Mouse (Mus musculus) hindbrain, embryonic 10.5 days (tissue): ENCODE data around the gene G430095P16Rik. TPM values are rescaled to one million over a fixed set of nuclear protein-coding genes. Genes with fewer than 3 reads are reported as not detected.

ENCODE experiments used
- DNase-seq: peaks from one replicate; pipeline ENCODE4 v3.0.0-alpha.2; 2017; ENCODE audit warnings: low spot score
- H3K27ac ChIP-seq: fragments of 300-500 bp; sonication (generic); 2 replicates; pipeline ENCODE4 v1.5.1; 2016; ENCODE audit warnings: mild to moderate bottlenecking, moderate library complexity
- H3K27me3 ChIP-seq: fragments of 300-500 bp; sonication (generic); 2 replicates; pipeline ENCODE4 v1.6.1; 2016; ENCODE audit warnings: mild to moderate bottlenecking; ENCODE audit not compliant: poor library complexity, insufficient read depth, severe bottlenecking
- H3K36me3 ChIP-seq: fragments of 300-500 bp; sonication (generic); 2 replicates; pipeline ENCODE4 v1.6.1; 2016; ENCODE audit warnings: mild to moderate bottlenecking, moderate library complexity
- H3K4me1 ChIP-seq: fragments of 300-500 bp; sonication (generic); replicated peaks from 2 replicates; pipeline ENCODE4 v1.6.1; 2016; ENCODE audit warnings: mild to moderate bottlenecking
- H3K4me3 ChIP-seq: fragments of 300-500 bp; sonication (generic); 2 replicates; pipeline ENCODE4 v1.5.1; 2016; ENCODE audit warnings: mild to moderate bottlenecking, moderate library complexity
- H3K9me3 ChIP-seq: fragments of 300-500 bp; sonication (generic); 2 replicates; pipeline ENCODE4 v1.6.1; 2016; ENCODE audit warnings: mild to moderate bottlenecking, moderate library complexity
- WGBS: fragments of 180-500 bp; shearing (Covaris S2); methylation state at CpG from one replicate; pipeline ENCODE4 v1.1.7; 2016; 5-methylcytosine and 5-hydroxymethylcytosine counted together
- polyA plus RNA-seq: library from polyadenylated mRNA; unstranded; fragments of >200 nt; fragmentation: Nextera tagmentation; extraction: Ambion mirVana; gene quantifications from 2 replicates; pipeline ENCODE4 v1.2.1, GENCODE M21; 2016

Gene G430095P16Rik
- polyA plus RNA-seq, 1 experiment from 2014 or later: 1.9 TPM

DNA sequence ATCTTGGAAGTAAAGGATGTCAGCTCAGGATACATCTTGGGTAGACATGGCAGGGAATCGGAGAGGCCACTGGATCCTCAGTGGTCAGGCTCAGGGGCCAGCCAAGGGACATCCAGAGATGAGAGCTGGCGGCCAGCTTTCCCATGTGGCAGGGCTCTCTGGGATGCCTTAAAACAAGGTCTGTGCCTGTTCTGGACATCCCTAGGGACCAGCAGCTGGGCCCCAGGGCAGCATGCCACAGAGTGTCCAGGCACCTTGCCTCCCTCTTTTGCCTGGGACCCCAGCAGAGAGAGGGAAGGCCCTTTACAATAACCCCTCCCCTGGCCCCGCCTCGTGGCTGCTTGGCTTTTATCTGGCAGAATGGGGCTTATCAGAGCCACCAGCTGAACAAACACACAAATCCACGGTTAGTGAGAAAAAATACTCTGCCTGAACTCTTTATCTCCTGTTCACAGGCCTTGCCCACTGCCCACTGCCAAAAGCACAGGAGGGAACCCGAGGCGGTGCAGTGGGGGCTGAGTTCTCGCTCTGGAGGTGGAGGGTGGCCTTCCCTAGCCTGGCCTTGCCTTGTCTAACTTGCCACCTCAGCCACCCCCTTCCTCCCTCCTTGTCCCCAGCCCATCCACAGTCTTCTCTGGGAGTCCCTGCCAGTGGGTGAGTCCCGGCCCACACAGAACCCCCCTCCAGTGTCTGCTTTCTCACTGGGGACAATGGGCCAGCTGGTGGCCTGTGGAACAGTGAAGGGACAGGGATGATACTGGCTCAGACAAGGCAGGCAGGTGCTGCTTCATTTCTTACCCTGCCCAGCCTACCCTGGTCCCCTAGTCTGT is 7.9 kb downstream of the G430095P16Rik start:
- H3K9me3 ChIP-seq: no peaks in the 10 kb centered on the region
- peaks cover 62% of the 10 kb centered on the region for H3K4me1 ChIP-seq
- peaks cover 100% of the 10 kb centered on the region for H3K27me3 ChIP-seq
- no peaks in the 10 kb centered on the region for H3K36me3 ChIP-seq
- no peak for DNase-seq
- 33% methylated on average over 9 of the region's 9 CpGs for WGBS
- H3K4me3 ChIP-seq: no peak overlapping the region
- H3K27ac ChIP-seq: peak overlapping the region; percentile 79

DNA sequence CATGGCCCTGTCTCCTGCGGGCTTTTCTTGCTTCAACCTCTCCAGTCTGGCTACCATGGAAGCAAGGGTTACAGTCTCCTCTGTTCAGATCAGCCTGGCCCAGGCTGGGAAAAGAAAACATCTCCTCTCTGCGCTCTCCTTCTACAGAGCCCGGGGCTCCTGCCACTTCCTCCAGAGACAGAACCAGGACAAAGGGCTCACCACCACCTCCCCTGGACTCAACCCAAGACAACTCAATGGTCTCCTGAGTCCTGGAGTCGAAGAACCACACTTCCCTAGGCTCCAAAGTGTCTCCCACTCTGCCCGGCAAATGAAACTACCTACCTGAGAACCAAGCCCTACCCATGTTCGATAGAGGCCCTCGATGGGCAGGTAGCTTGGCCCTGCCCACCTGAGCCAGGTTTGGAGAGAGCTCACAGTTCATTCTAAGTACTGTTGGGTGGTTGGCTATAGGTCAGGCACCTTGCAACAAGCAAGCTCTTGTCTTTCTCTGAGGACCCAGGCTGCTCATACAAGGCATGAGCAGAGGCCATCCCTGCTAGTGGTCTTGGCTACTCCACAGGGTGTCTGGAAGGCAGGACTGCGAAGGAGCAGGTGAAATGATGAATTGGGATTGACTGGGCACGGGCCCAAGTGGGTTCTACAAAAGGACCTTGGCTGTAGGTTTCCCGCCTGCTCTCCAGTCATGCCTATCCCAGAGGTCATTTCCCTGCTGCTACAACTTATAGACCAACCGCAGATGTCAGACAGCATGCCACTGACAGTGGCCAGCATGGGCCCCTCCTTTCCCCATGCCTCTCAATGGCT is 8.8 kb downstream of the G430095P16Rik start:
- peak overlapping the region; percentile 79 for H3K27ac ChIP-seq
- no peak overlapping the region for H3K4me3 ChIP-seq
- H3K4me1 ChIP-seq: peaks cover 61% of the 10 kb centered on the region
- H3K27me3 ChIP-seq: peaks cover 100% of the 10 kb centered on the region
- no peaks in the 10 kb centered on the region for H3K36me3 ChIP-seq
- WGBS: 62% methylated on average over 11 of the region's 11 CpGs
- DNase-seq: no peak
- H3K9me3 ChIP-seq: no peaks in the 10 kb centered on the region

DNA sequence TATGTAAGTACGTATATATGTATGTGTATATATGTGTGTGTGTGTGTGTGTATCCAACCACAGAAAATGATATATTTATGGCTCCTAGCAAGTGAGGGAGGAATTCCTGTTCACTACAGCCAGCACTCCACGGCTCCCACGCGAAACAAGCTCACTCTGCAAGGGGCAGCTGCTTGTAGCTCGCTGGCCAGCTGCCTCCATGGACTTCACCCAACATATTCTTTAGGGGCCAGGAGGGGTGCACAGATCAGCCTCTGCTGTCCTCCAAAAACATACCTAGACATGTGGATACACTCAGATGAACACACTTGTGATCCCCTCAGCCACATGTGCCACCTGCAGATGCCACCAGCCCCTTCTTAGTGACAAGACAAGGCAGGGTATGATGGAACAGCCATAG is 9.7 kb downstream of the G430095P16Rik start:
- Histone ChIP-seq H3K27ac (peak overlapping the region; percentile 56; the same call in 1 of the 2 replicates), H3K27me3 (peaks cover 100% of the 10 kb centered on the region), H3K4me1 (peaks cover 64% of the 10 kb centered on the region), H3K9me3 (no peaks in the 10 kb centered on the region), H3K4me3 (no peak overlapping the region), H3K36me3 (no peaks in the 10 kb centered on the region)
- DNase-seq: no peak
- WGBS: 80% methylated on average over 5 of the region's 5 CpGs

DNA sequence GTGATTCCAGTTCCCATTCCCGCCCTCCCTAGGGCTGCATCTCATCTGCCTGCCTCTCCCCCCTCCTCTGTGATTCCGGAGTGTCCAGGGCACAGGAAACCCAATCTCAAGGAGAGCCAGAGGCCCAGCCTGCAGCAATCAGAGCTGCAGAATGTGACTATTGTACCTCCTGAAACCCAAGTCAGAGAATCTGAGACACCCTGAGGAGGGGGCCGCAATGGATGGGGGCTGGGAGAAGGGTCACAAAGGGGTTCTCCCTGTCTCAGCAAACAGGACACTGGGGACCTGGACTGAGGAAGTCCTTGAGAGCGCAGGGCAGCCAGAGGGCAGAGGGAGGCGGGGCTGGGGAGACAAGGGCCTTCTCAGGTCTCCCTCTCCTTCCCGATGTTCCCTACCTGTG is 10.2 kb downstream of the G430095P16Rik start:
- Histone ChIP-seq H3K4me3 (peak overlapping the region; percentile 16; the same call in 1 of the 2 replicates), H3K27me3 (peaks cover 100% of the 10 kb centered on the region), H3K9me3 (no peaks in the 10 kb centered on the region), H3K27ac (peak overlapping the region; percentile 56), H3K4me1 (peaks cover 69% of the 10 kb centered on the region), H3K36me3 (no peaks in the 10 kb centered on the region)
- no peak for DNase-seq
- WGBS: 40% methylated on average over 6 of the region's 6 CpGs

DNA sequence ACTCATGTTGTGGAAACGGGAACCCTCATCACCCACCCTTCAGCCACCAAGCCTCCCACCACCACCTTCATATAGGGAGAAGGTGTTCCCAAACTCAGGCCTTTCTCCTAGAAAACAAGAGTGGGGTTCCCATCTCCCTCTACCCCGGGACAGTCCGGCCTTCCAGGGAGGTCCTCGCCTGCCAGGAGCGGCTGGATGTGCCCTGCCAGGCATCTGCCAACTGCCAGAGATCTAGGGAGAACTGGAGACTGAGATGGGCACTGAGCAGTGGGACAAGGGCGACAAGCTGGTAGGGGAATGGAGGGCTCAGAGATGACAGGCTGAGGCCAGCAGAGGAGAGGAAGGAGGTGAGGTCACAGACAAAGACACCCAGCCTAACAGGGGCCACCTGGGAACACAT is 11.2 kb downstream of the G430095P16Rik start:
- Histone ChIP-seq H3K9me3 (no peaks in the 10 kb centered on the region), H3K4me3 (no peak overlapping the region), H3K27me3 (peaks cover 100% of the 10 kb centered on the region), H3K27ac (0 out of 2 replicates have a peak overlapping the region, but pooled peaks have one; percentile 8), H3K4me1 (peaks cover 71% of the 10 kb centered on the region), H3K36me3 (no peaks in the 10 kb centered on the region)
- WGBS: 86% methylated on average over 6 of the region's 6 CpGs
- no peak for DNase-seq

DNA sequence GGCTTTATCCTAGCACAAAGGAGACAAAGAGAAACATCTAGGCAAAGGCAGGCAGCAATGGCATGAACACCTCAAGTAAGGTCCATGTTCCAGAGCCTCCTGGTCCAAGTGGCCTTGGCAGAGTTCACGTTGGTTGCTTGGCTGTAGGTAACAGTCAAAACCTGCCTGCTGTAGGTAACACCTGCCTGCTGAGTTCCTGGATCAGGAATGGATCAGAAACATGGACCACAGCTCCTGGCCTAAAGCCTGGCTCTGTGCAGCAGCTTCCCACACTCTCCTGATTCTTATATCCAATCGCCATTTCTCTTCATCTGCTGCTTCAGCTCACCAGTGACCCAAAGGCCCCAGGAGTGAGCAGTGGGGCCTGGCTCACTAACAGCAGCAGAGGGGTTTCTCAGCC is 11.9 kb downstream of the G430095P16Rik start:
- peaks cover 76% of the 10 kb centered on the region for H3K4me1 ChIP-seq
- WGBS: 85% methylated on average over 2 of the region's 2 CpGs

DNA sequence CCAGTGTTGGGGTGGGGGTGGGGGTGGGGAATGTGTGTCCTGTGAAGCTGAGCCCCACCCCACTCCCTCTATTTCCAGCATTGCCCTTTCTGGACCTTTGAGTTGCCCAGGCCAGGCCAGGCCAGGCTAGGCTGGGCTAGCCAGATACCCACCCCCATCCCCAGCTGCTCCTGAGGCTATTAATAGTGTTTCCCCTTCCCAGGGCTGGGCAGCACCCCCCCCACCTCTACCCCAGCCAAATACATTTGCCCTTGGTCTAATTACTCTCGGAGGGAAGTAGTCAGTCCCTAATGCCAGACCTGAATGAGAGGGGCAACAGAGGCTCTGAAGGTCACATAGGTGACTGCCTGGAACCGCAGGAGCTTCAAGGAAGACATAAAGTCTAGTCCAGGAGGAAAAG is 12.8 kb downstream of the G430095P16Rik start:
- no peak for DNase-seq
- Histone ChIP-seq H3K27ac (peak overlapping the region; percentile 35; the same call in 1 of the 2 replicates), H3K27me3 (peaks cover 100% of the 10 kb centered on the region), H3K36me3 (no peaks in the 10 kb centered on the region), H3K9me3 (no peaks in the 10 kb centered on the region), H3K4me3 (no peak overlapping the region), H3K4me1 (peaks cover 74% of the 10 kb centered on the region)
- 58% methylated on average over 2 of the region's 2 CpGs for WGBS

More for the DNA sequence above, 11.9 kb downstream of the G430095P16Rik start:
- Histone ChIP-seq H3K27ac (no peak overlapping the region), H3K27me3 (peaks cover 100% of the 10 kb centered on the region), H3K9me3 (no peaks in the 10 kb centered on the region), H3K36me3 (no peaks in the 10 kb centered on the region), H3K4me3 (no peak overlapping the region)
- no peak for DNase-seq

DNA sequence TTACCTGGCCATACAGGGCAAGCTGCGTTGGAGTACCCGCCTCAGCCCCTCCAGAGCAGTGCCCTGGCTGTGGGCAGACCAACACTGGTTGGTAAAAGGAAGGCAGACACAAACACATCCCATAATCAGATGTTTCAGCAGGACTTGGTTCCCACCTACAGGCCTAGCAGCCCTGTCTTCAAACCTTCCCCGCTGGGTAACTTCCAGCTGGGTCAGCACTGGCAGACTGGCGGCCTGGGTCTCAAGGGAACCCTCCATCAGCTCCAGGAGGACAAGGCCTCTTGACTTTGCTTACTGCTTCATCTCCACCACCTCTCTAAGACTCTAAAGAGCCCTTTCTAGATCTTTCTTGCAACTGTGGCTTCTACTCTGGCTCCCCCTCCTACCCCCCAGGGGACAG is 13.7 kb downstream of the G430095P16Rik start:
- Histone ChIP-seq H3K4me1 (peaks cover 72% of the 10 kb centered on the region), H3K36me3 (no peaks in the 10 kb centered on the region)

DNA sequence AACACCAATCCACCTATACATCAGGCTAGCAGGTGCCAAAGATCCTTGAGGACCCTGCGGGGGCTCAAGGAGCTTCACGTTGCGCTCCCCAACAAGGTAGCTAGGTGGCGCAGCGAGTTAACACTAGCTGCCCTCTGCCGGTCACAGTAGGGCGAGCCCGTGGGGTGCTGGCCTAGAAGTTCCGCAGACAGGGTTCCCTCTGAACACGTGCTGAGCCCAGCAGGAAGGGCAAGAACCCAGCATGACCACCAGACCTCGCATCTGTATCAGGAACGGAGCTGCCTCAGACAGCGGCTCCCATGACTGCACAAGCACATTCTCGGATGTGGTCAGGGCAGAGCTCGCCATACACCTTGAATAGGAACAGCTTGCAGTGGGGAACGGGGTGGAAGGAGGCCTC is 14.8 kb downstream of the G430095P16Rik start:
- Histone ChIP-seq H3K27ac (0 out of 2 replicates have a peak overlapping the region, but pooled peaks have one; percentile 31), H3K9me3 (no peaks in the 10 kb centered on the region), H3K36me3 (no peaks in the 10 kb centered on the region), H3K4me1 (peaks cover 73% of the 10 kb centered on the region), H3K27me3 (peaks cover 100% of the 10 kb centered on the region), H3K4me3 (peak overlapping the region; percentile 33)
- WGBS: under 1% methylated on average over 16 of the region's 16 CpGs
- DNase-seq: peak; percentile 80

More for the DNA sequence above, 13.7 kb downstream of the G430095P16Rik start:
- no peak overlapping the region for H3K27ac ChIP-seq
- no peak overlapping the region for H3K4me3 ChIP-seq
- peaks cover 100% of the 10 kb centered on the region for H3K27me3 ChIP-seq
- WGBS: 66% methylated on average over 4 of the region's 4 CpGs
- no peaks in the 10 kb centered on the region for H3K9me3 ChIP-seq
- DNase-seq: no peak

DNA sequence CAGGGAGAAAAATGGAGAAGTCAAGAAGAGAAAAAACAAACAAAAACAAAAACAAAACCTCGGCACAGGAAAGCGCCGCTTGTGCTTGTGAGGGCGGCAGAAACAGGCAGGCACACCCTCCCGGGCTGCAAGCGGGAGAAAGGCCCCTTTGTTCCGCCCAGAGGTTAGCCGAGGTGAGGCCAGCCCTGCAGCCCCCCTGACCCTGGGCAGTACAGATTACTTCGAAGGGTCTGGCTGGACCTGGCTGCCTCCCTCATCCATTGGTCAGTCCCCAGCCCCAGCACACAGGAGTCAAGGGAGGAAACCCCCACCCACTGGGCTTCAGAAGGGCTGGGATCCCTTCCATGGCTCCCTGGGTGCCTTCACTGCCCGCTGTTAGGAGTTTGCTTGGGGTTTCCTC is 15.5 kb downstream of the G430095P16Rik start:
- under 1% methylated on average over 10 of the region's 10 CpGs for WGBS
- peaks cover 100% of the 10 kb centered on the region for H3K27me3 ChIP-seq
- peak overlapping the region; percentile 31 for H3K27ac ChIP-seq
- no peaks in the 10 kb centered on the region for H3K36me3 ChIP-seq
- peak; percentile 45 for DNase-seq
- peak overlapping the region; percentile 33 for H3K4me3 ChIP-seq
- H3K9me3 ChIP-seq: no peaks in the 10 kb centered on the region
- H3K4me1 ChIP-seq: peaks cover 73% of the 10 kb centered on the region

DNA sequence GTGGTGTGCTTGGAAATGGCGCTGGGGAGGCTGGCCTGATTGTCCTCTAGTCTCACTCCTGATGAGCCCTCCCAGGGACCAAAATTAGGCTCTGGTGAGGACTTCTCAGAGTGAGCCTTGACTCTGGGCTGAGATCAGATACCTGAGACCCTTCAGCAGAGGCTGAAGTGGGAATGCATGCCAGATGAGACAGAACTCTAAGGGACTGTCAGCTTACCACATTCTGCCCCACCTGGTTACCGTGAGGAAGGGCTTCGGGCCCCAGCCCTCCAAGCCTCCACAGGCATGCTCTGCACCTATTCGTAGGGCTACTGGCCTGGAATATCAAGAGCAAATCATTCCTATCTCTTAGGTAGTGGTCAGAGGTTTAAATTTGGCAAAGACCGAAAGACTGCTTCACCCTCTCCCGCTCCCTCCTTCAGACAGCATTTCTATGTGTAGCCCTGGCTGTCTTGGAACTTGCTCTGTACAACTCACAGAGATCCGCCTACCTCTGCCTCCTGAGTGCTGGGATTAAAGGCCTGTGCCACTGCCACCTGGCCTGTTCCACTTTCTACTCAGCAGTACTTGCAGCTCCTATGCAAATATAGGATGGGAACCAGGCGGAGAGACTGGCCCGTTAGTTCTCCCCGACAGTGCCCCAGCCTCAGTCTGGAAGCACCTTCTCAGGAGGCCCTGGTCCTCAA is 16.1 kb downstream of the G430095P16Rik start:
- no peak for DNase-seq
- WGBS: 27% methylated on average over 10 of the region's 10 CpGs
- no peaks in the 10 kb centered on the region for H3K9me3 ChIP-seq
- peaks cover 100% of the 10 kb centered on the region for H3K27me3 ChIP-seq
- H3K4me3 ChIP-seq: peak overlapping the region; percentile 33; the same call in 1 of the 2 replicates
- peak overlapping the region; percentile 31 for H3K27ac ChIP-seq
- peaks cover 74% of the 10 kb centered on the region for H3K4me1 ChIP-seq
- no peaks in the 10 kb centered on the region for H3K36me3 ChIP-seq

DNA sequence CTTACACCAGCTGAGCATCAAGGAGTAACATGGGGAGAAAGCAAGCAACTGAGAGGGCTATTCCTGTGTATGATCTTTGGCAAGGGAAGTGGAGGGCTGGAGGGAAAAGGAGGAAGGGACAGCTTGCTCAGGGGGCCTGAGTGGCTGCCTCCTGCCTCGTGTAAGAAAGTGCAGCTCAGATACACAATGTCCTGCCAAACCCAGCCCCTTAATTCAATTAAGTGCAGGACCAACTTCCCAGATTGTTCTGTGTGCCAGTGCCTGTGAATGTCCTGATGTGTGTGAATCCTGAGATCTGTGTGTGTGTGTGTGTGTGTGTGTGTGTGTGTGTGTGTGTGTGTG is 16.6 kb downstream of the G430095P16Rik start:
- Histone ChIP-seq H3K4me1 (peaks cover 76% of the 10 kb centered on the region), H3K9me3 (no peaks in the 10 kb centered on the region), H3K27ac (peak overlapping the region; percentile 12; the same call in 1 of the 2 replicates), H3K4me3 (no peak overlapping the region), H3K27me3 (peaks cover 100% of the 10 kb centered on the region), H3K36me3 (no peaks in the 10 kb centered on the region)
- DNase-seq: no peak
- WGBS: 3% methylated on average over 1 of the region's 1 CpGs
